Mouse (Mus musculus): Measurements from ENCODE around the gene Tmem53.

The Tmem53 gene

DNA sequence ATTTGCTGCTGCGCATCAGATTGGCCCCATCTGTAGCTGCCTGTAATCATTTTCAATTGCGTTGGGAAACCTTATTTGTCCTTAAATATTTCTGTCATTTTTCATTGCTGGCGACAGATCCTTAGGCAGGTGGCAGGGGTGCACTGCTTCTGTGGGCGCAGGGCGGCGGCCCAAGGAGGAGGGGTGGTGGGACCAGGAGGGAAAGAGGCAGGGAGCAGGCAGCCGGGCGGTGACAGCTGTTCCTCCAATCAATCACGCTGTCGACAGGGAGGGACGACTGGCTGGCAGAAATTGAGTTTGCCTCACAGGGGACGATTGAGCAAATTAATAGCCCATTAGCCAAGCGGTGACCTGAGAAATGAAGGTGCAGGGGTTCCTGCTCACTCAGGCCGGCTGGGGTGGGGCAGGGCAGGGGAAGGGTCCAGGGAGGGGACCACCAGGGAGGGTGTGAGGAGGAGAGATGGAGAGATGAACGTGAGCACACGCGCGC, 66.0 kb downstream of the Tmem53 start:
- no peak for DNase-seq
